ENCODE assay signal across 14 mouse cellular contexts in genomic region chr8:119719011-119719501, GRCm38 (mm10). TPM values are rescaled to one million over a fixed set of nuclear protein-coding genes. Genes with fewer than 3 reads are reported as not detected.
A peak's percentile ranks its signal among the peaks of the same experiment; 100 is the strongest.
DNase-seq lines count a peak whose midpoint lies in the region; ATAC-seq and TF ChIP-seq lines count a peak whose summit lies in the region.
"Had no signal": no experiment of that assay in that cellular context is flagged by ENCODE, and none has a peak within 500 bp of the region (broad histone marks: within the 10 kb centered on the region; RNA-seq: fewer than 3 reads in every experiment).

No protein-coding gene starts in this region.

- TF ChIP-seq EP300 in MEL (IDR thresholded peaks at IDR 0.05; ENCODE audit: low read depth in 1 of 2, low read length in 2 of 2) = 0 out of 4 replicates have a peak, but pooled peaks of 1 of the 2 experiments have one; percentile 16

- peaks cover 0 to 17% of the 10 kb centered on the region in 2 experiments; a peak in 2 of 4 replicates for H3K4me1 ChIP-seq in MEL (ENCODE audit: control insufficient read depth in 1 of 2, insufficient read depth in 2 of 2, low read length in 2 of 2)
- H3K4me1 ChIP-seq in hindbrain, embryonic 13.5 days (replicated peaks) = 0 out of 2 replicates have a peak, but pooled peaks cover 4% of the 10 kb centered on the region

- no peak overlapping the region for H3K27ac ChIP-seq in MEL (ENCODE audit: control insufficient read depth, low read depth, low read length)
- H3K27ac ChIP-seq in hindbrain, embryonic 13.5 days = no peak overlapping the region; the same call in 1 of the 2 replicates

- no peak for TF ChIP-seq POLR2A in MEL (IDR thresholded peaks at IDR 0.05; ENCODE audit: control insufficient read depth in 1 of 2, insufficient read depth in 1 of 2, low read depth in 1 of 2, low read length in 2 of 2, poor library complexity in 1 of 2)

- H3K79me2 ChIP-seq in MEL (ENCODE audit: control insufficient read depth, insufficient read depth, low read length, poor library complexity) = no peaks in the 10 kb centered on the region

- no peaks in the 10 kb centered on the region for H3K9me3 ChIP-seq in MEL (replicated peaks; ENCODE audit: insufficient read depth, low read length)
- H3K9me3 ChIP-seq in hindbrain, embryonic 13.5 days = no peaks in the 10 kb centered on the region

- H3K4me3 ChIP-seq in MEL (ENCODE audit: control insufficient read depth in 1 of 2, insufficient read depth in 1 of 2, low read depth in 2 of 2, low read length in 2 of 2) = 0 out of 4 replicates have a peak overlapping the region, but pooled peaks of 1 of the 2 experiments have one; percentile 24
- no peak overlapping the region for H3K4me3 ChIP-seq in hindbrain, embryonic 13.5 days
- H3K4me3 ChIP-seq: myocyte had no signal

- peaks cover 3 to 12% of the 10 kb centered on the region in 2 experiments; a peak in 3 of 4 replicates for H3K27me3 ChIP-seq in MEL (ENCODE audit: control insufficient read depth in 1 of 2, insufficient read depth in 2 of 2, low read length in 2 of 2)
- 0 out of 2 replicates have a peak, but pooled peaks cover 5% of the 10 kb centered on the region for H3K27me3 ChIP-seq in hindbrain, embryonic 13.5 days

- ATAC-seq in hindbrain, embryonic 13.5 days (ENCODE audit: low FRiP score) = no peak

- no peak overlapping the region for H3K4me2 ChIP-seq in hindbrain, embryonic 13.5 days

- H3K9ac ChIP-seq in MEL (ENCODE audit: control insufficient read depth, low read depth, low read length, poor library complexity, severe bottlenecking) = no peak overlapping the region
- H3K9ac ChIP-seq in hindbrain, embryonic 13.5 days = no peak overlapping the region

- TF ChIP-seq RAD21 in MEL (IDR thresholded peaks at IDR 0.05; ENCODE audit: low read depth, low read length) = no peak

- 0 out of 6 replicates have a peak, but pooled peaks of 1 of the 3 experiments have one; percentile 0 for TF ChIP-seq CTCF in MEL (IDR thresholded peaks at IDR 0.05 in 2 of 3, conservative IDR thresholded peaks at IDR 0.05 in 1 of 3; ENCODE audit: control insufficient read depth in 1 of 3, insufficient read depth in 1 of 3, low read depth in 2 of 3, low read length in 3 of 3, poor library complexity in 1 of 3, severe bottlenecking in 1 of 3)

- intact Hi-C loops in left cerebral cortex, postnatal 14 days (cut with DNase I) = no loop called here

- DNase-seq in MEL (ENCODE audit: low read depth, low spot score) = peak; percentile 42
- DNase-seq in adrenal gland, adult 2 months = peak; percentile 69
- peak; percentile 25 to 55 for DNase-seq in layer of hippocampus, adult 18-20 months (ENCODE audit: low spot score in 2 of 2)
- DNase-seq in left cerebral cortex, postnatal 14 days (ENCODE audit: low spot score in 2 of 2) = peak; percentile 42 to 78
- no peak for DNase-seq in spleen, postnatal 10 days (ENCODE audit: low spot score in 2 of 2)
- no peak for DNase-seq in thymus, postnatal 0 days (ENCODE audit: low spot score)
- DNase-seq in ovary, postnatal 36 days (ENCODE audit: low spot score) = no peak
- DNase-seq: cerebellum, adult 2 months; heart, postnatal 4 days; kidney, adult 18-20 months had no signal

- peaks cover 0 to 2% of the 10 kb centered on the region in 2 experiments; a peak in 2 of 4 replicates for H3K36me3 ChIP-seq in MEL (ENCODE audit: control insufficient read depth in 1 of 2, insufficient read depth in 2 of 2, low read length in 2 of 2)
- H3K36me3 ChIP-seq in hindbrain, embryonic 13.5 days = no peaks in the 10 kb centered on the region

- WGBS in hindbrain, embryonic 13.5 days = 55% methylated on average over 12 of the region's 12 CpGs

TF ChIP-seq in MEL, 35 proteins besides CTCF, POLR2A, EP300 and RAD21:
- TF ChIP-seq TCF12 (IDR thresholded peaks at IDR 0.05; ENCODE audit: low read depth, low read length) (no peak), MAX (IDR thresholded peaks at IDR 0.05; ENCODE audit: low read length) (peak; percentile 19; the same call in 1 of the 2 replicates), ETS1 (IDR thresholded peaks at IDR 0.05; ENCODE audit: low read depth, low read length) (0 out of 2 replicates have a peak, but pooled peaks have one; percentile 20)
TF ChIP-seq in MEL: peak in this region for 2.

RNA-seq across cellular contexts. Expression of gene Atp2c2, which starts 19.2 kb away (rescaled TPM):
- total RNA-seq in MEL (2012; rRNA removed) = 0.27 and 0.33 TPM in 2 replicates
- under 1 TPM in 1 of 2 experiments, not detected in 1; 0.58 TPM for polyA plus RNA-seq in MEL (2012; ENCODE audit: insufficient read depth in 1 of 2, insufficient read length in 2 of 2, low read depth in 1 of 2, low replicate concordance in 2 of 2, missing spikeins in 1 of 2)
- total RNA-seq in adrenal gland, adult 2 months (2021) = under 1 TPM; 0.24 to 0.46 TPM
- not detected in 2 replicates for polyA plus RNA-seq in adrenal gland, adult 2 months (2012; rRNA removed)
- total RNA-seq in layer of hippocampus, adult 18-20 months (2021) = 1 to 10 TPM; 1.6 to 2.2 TPM
- 1 to 10 TPM; 1.8 to 1.9 TPM for total RNA-seq in left cerebral cortex, postnatal 14 days (2021)
- polyA plus RNA-seq in thymus, postnatal 0 days (2015; fragmentation: Nextera tagmentation; extraction: Ambion mirVana) = 0.27 and 0.29 TPM in 2 replicates
- polyA plus RNA-seq in hindbrain, embryonic 13.5 days (2015; fragmentation: Nextera tagmentation; extraction: Ambion mirVana) = 0.21 TPM in 1 of 2 replicates, not detected in the other
- total RNA-seq: granulocyte monocyte progenitor cell, adult 5-6 weeks; heart, postnatal 4 days had no signal

RNA-seq across cellular contexts. Expression of gene Wfdc1, which starts 52.9 kb away (rescaled TPM):
- total RNA-seq in MEL (2012; rRNA removed) = not detected in 2 replicates
- not detected for polyA plus RNA-seq in MEL (2012; ENCODE audit: insufficient read depth in 1 of 2, insufficient read length in 2 of 2, low read depth in 1 of 2, low replicate concordance in 2 of 2, missing spikeins in 1 of 2)
- total RNA-seq in adrenal gland, adult 2 months (2021) = 10 to 100 TPM; 17.0 to 21.0 TPM
- polyA plus RNA-seq in adrenal gland, adult 2 months (2012; rRNA removed) = 41.3 and 51.7 TPM in 2 replicates
- total RNA-seq in layer of hippocampus, adult 18-20 months (2021) = 1 to 10 TPM; 6.8 to 7.7 TPM
- total RNA-seq in left cerebral cortex, postnatal 14 days (2021) = 1 to 10 TPM; 8.8 to 9.3 TPM
- 0.91 and 0.99 TPM in 2 replicates for polyA plus RNA-seq in thymus, postnatal 0 days (2015; fragmentation: Nextera tagmentation; extraction: Ambion mirVana)
- 3.3 and 3.5 TPM in 2 replicates for polyA plus RNA-seq in hindbrain, embryonic 13.5 days (2015; fragmentation: Nextera tagmentation; extraction: Ambion mirVana)
- total RNA-seq: granulocyte monocyte progenitor cell, adult 5-6 weeks had no signal
- polyA plus RNA-seq: limb, embryonic 11.5 days had no signal

RNA-seq across cellular contexts. Expression of gene Tldc1, which starts 59.2 kb away (rescaled TPM):
- 13.4 and 16.4 TPM in 2 replicates for total RNA-seq in MEL (2012; rRNA removed)
- polyA plus RNA-seq in MEL (2012; ENCODE audit: insufficient read depth in 1 of 2, insufficient read length in 2 of 2, low read depth in 1 of 2, low replicate concordance in 2 of 2, missing spikeins in 1 of 2) = 10 to 100 TPM in 1 of 2 experiments, not detected in 1; 16.1 TPM
- total RNA-seq in adrenal gland, adult 2 months (2021) = 10 to 100 TPM in 1 of 2 experiments, 1 to 10 TPM in 1; 8.4 to 12.7 TPM
- 13.0 and 13.2 TPM in 2 replicates for polyA plus RNA-seq in adrenal gland, adult 2 months (2012; rRNA removed)
- total RNA-seq in layer of hippocampus, adult 18-20 months (2021) = 10 to 100 TPM; 13.8 to 15.1 TPM
- total RNA-seq in left cerebral cortex, postnatal 14 days (2021) = 10 to 100 TPM; 17.3 to 19.0 TPM
- 9.0 and 9.2 TPM in 2 replicates for polyA plus RNA-seq in thymus, postnatal 0 days (2015; fragmentation: Nextera tagmentation; extraction: Ambion mirVana)
- 11.8 and 12.8 TPM in 2 replicates for polyA plus RNA-seq in hindbrain, embryonic 13.5 days (2015; fragmentation: Nextera tagmentation; extraction: Ambion mirVana)

Comparison
In these comparisons a context has a peak if more than half of its experiments do, and no peak if none do; other contexts are left out.
1. DNase-seq: peak in MEL (single experiment), adrenal gland, adult 2 months (single experiment), layer of hippocampus, adult 18-20 months (2 of 2) and left cerebral cortex, postnatal 14 days (2 of 2); none in spleen, postnatal 10 days (0 of 2), thymus, postnatal 0 days (single experiment) and ovary, postnatal 36 days (single experiment).